Mouse (Mus musculus) heart, embryonic 11.5 days (tissue): ENCODE results near the gene Trp53rka. TPM values are rescaled to one million over a fixed set of nuclear protein-coding genes. Genes with fewer than 3 reads are reported as not detected.

Experiments used
- ATAC-seq: fragments of 200-750 bp; cut with Nextera tagmentation; replicated peaks from 2 replicates; pipeline ENCODE4 v1.8.0; 2017; ENCODE audit warnings: moderate library complexity; ENCODE audit not compliant: insufficient number of reproducible peaks, low FRiP score, low TSS enrichment
- H3K27ac ChIP-seq: fragments of 300-500 bp; sonication (generic); 2 replicates; pipeline ENCODE4 v1.5.1; 2014; ENCODE audit warnings: mild to moderate bottlenecking, low read depth, low read length
- H3K27me3 ChIP-seq: fragments of 300-500 bp; sonication (generic); 2 replicates; pipeline ENCODE4 v1.6.1; 2014; ENCODE audit warnings: mild to moderate bottlenecking, low read length, mixed read lengths; ENCODE audit not compliant: control insufficient read depth, insufficient read depth
- H3K36me3 ChIP-seq: fragments of 300-500 bp; sonication (generic); 2 replicates; pipeline ENCODE4 v1.6.1; 2014; ENCODE audit warnings: mild to moderate bottlenecking, low read length, moderate library complexity, mixed read lengths; ENCODE audit not compliant: control insufficient read depth, insufficient read depth
- H3K4me1 ChIP-seq: fragments of 300-500 bp; sonication (generic); 2 replicates; pipeline ENCODE4 v1.6.1; 2014; ENCODE audit warnings: low read length; ENCODE audit not compliant: control insufficient read depth, insufficient read depth
- H3K4me2 ChIP-seq: fragments of 300-500 bp; sonication (generic); 2 replicates; pipeline ENCODE4 v1.6.1; 2014; ENCODE audit warnings: mild to moderate bottlenecking, moderate library complexity
- H3K4me3 ChIP-seq: fragments of 300-500 bp; sonication (generic); 2 replicates; pipeline ENCODE4 v1.5.1; 2014; ENCODE audit warnings: low read depth, low read length
- H3K9ac ChIP-seq: fragments of 300-500 bp; sonication (generic); 2 replicates; pipeline ENCODE4 v1.6.1; 2014; ENCODE audit warnings: mild to moderate bottlenecking, low read depth, low read length, moderate library complexity
- H3K9me3 ChIP-seq: fragments of 300-500 bp; sonication (generic); replicated peaks from 2 replicates; pipeline ENCODE4 v1.6.1; 2016; ENCODE audit warnings: low read length; ENCODE audit not compliant: control insufficient read depth
- WGBS: fragments of 180-500 bp; shearing (Covaris S2); extraction: QIAGEN DNeasy Blood & Tissue Kit; methylation state at CpG from one replicate; pipeline ENCODE4 v1.1.7; 2014; ENCODE audit not compliant: insufficient replicate concordance; 5-methylcytosine and 5-hydroxymethylcytosine counted together
- polyA plus RNA-seq: library from polyadenylated mRNA; unstranded; fragments of >200 nt; fragmentation: Nextera tagmentation; extraction: Ambion mirVana; gene quantifications from 2 replicates; pipeline ENCODE4 v1.2.1, GENCODE M21; 2014

Gene Trp53rka
- polyA plus RNA-seq, 1 experiment from 2014 or later: 24.8 TPM

- Histone ChIP-seq H3K4me1 (peaks cover 9% of the 10 kb centered on the region), H3K36me3 (peaks cover 8% of the 10 kb centered on the region), H3K9ac (no peak overlapping the region), H3K27me3 (no peaks in the 10 kb centered on the region), H3K4me3 (no peak overlapping the region), H3K4me2 (no peak overlapping the region), H3K9me3 (no peaks in the 10 kb centered on the region), H3K27ac (no peak overlapping the region)
- ATAC-seq: no peak
- WGBS: 48% methylated on average over 2 of the region's 2 CpGs
These were observed 1.4 kb upstream of the Trp53rka start for GRCm38 (mm10) chr2:165494495-165494894.

GRCm38 (mm10) chr2:165493587-165494210 is 575 bp upstream of the Trp53rka start:
- Histone ChIP-seq H3K9me3 (no peaks in the 10 kb centered on the region), H3K36me3 (peaks cover 8% of the 10 kb centered on the region), H3K4me1 (peaks cover 9% of the 10 kb centered on the region), H3K27ac (no peak overlapping the region), H3K4me2 (peak overlapping the region; percentile 72), H3K9ac (peak overlapping the region; percentile 84), H3K27me3 (no peaks in the 10 kb centered on the region), H3K4me3 (peak overlapping the region; percentile 80)
- ATAC-seq: no peak
- 26% methylated on average over 17 of the region's 17 CpGs for WGBS

DNA sequence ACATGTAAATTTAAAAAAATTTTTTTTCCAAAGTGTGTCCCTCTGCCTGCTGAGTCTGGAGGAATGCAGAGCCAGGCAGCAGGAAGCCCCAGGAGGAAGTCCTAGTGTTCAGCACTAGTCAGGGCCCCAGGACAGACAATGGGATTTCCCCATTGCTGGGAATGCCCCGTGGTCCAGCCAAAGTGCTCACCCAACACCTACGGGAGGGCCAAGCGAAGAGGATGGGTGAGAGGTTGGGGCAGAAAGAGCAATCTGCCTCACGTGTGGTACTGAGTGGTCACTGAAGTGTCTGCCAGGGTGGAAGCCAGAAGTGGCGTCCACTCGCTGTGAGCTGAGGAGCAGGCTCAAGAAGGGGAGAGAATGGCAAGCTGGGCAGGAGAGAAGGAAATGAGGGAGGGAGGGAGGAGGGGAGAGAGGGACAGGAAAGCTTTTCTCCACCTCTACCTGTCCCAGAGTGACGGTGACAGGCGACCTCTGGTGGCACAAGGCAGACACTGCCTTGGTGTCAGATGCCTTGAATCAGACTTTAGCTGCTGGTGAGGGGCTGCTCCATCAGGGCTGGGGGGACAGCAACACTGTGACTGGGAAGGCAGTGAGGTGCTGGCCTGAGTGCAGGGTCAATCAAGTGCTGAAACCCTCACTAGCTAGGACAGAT is 6.1 kb downstream of the Trp53rka start:
- Histone ChIP-seq H3K9ac (0 out of 2 replicates have a peak overlapping the region, but pooled peaks have one; percentile 34), H3K4me1 (peaks cover 4% of the 10 kb centered on the region), H3K27ac (no peak overlapping the region), H3K4me3 (no peak overlapping the region), H3K4me2 (no peak overlapping the region), H3K9me3 (no peaks in the 10 kb centered on the region), H3K27me3 (no peaks in the 10 kb centered on the region), H3K36me3 (peaks cover 8% of the 10 kb centered on the region)
- ATAC-seq: 0 out of 2 replicates have a peak, but pooled peaks have one; percentile 9
- WGBS: 22% methylated on average over 8 of the region's 8 CpGs

DNA sequence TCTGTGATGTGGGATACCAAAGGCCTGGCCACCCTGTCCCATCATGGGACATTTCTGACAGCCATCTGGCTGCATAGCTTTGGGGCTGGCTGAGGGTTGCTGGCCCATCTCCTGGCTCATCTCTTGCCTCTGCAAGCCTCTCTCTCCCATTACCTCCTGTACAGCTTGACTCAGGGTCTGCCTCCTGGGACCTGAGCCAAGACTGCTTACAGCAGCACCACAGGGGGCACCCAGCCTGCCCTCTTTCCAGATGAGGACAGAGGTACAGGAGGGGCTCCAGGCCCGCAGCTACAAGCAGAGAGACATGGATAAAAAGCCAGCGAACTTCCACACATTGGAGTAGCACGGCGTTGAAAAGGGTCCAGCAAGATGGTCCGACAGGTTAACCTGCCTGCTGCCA is 6.7 kb downstream of the Trp53rka start:
- no peak overlapping the region for H3K9ac ChIP-seq
- no peak overlapping the region for H3K4me2 ChIP-seq
- H3K4me1 ChIP-seq: peaks cover 3% of the 10 kb centered on the region; the same call in 1 of the 2 replicates
- no peak overlapping the region for H3K4me3 ChIP-seq
- H3K27ac ChIP-seq: no peak overlapping the region
- peaks cover 8% of the 10 kb centered on the region for H3K36me3 ChIP-seq
- H3K9me3 ChIP-seq: no peaks in the 10 kb centered on the region
- ATAC-seq: no peak
- WGBS: 80% methylated on average over 5 of the region's 5 CpGs
- H3K27me3 ChIP-seq: no peaks in the 10 kb centered on the region

DNA sequence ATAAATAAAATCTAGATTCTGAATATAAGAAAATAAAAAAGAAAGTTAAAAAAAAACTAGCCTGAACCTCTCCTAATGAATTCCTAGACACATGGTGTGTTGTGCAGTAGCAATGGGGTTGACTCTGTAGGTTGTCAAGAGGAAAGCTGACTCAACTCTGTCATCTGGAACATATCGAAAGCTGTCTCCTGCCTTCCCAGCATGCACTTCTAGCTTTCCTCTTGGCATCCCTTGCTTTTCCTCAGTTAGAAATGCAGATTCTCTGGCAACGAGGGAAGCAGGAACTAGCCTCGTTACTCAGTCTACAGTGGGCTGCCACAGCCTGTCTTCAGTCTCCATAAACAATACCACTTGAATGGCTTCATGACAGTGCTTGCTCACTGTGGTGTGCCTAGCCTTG is 7.3 kb downstream of the Trp53rka start:
- 58% methylated on average over 3 of the region's 3 CpGs for WGBS
- no peak overlapping the region for H3K27ac ChIP-seq
- no peak overlapping the region for H3K4me3 ChIP-seq
- H3K4me1 ChIP-seq: peaks cover 3% of the 10 kb centered on the region; the same call in 1 of the 2 replicates
- no peak overlapping the region for H3K9ac ChIP-seq
- no peak for ATAC-seq
- H3K27me3 ChIP-seq: no peaks in the 10 kb centered on the region
- peaks cover 8% of the 10 kb centered on the region for H3K36me3 ChIP-seq
- H3K4me2 ChIP-seq: no peak overlapping the region
- no peaks in the 10 kb centered on the region for H3K9me3 ChIP-seq

DNA sequence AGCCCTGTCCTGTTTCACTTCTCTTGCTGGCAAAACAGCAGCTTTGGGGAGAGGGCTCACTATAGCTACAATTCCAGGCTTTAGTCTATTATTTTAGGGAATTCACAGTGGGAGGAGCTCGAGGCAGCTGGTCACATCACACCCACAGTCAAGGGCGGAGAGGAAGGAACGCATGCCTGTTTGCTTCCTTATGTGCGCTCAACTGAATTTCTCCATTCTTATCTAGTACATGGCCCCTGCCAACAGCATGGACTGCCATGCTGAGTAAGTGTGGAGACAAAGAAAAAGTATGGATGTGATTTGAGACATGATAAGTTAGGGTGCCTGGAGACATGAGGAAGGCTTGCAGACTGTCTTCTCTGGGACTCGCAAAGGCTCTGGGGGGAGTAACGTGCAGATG is 9.0 kb downstream of the Trp53rka start:
- H3K9ac ChIP-seq: no peak overlapping the region
- no peak overlapping the region for H3K4me3 ChIP-seq
- H3K4me1 ChIP-seq: peaks cover 3% of the 10 kb centered on the region; the same call in 1 of the 2 replicates
- H3K4me2 ChIP-seq: no peak overlapping the region
- no peaks in the 10 kb centered on the region for H3K9me3 ChIP-seq
- H3K27me3 ChIP-seq: no peaks in the 10 kb centered on the region
- ATAC-seq: no peak
- 49% methylated on average over 6 of the region's 6 CpGs for WGBS
- H3K36me3 ChIP-seq: no peaks in the 10 kb centered on the region
- H3K27ac ChIP-seq: no peak overlapping the region

GRCm38 (mm10) chr2:165482003-165482402 is 11.1 kb downstream of the Trp53rka start:
- ATAC-seq: no peak
- WGBS: 60% methylated on average over 8 of the region's 8 CpGs
- no peaks in the 10 kb centered on the region for H3K27me3 ChIP-seq

DNA sequence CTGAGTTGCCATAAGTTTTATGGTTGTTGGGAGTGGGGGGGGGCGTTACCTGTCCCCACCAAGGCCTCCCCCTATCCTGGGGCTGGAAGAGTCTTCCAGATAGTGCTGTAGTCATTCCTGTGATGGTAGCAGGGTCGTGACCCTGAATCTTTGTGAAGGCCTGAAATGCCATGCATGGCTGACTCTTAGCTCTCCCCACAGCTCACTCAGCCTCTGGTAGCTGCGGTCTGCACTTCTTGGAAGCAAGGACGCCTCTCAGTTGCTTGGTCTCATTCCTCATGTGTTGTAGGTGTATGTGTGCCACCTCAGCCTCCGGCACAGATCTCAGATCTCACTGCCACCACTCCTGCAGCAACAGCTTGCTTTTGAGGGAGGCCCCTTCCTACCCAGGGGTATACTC is 17.3 kb downstream of the Trp53rka start:
- ATAC-seq: no peak
- H3K4me2 ChIP-seq: no peak overlapping the region
- no peaks in the 10 kb centered on the region for H3K36me3 ChIP-seq
- WGBS: 67% methylated on average over 5 of the region's 5 CpGs
- 0 out of 2 replicates have a peak, but pooled peaks cover 3% of the 10 kb centered on the region for H3K4me1 ChIP-seq
- H3K9me3 ChIP-seq: no peaks in the 10 kb centered on the region
- no peak overlapping the region for H3K27ac ChIP-seq
- H3K4me3 ChIP-seq: no peak overlapping the region
- peaks cover 28% of the 10 kb centered on the region for H3K27me3 ChIP-seq
- no peak overlapping the region for H3K9ac ChIP-seq

More at GRCm38 (mm10) chr2:165482003-165482402, 11.1 kb downstream of the Trp53rka start:
- peaks cover under 1% of the 10 kb centered on the region; the same call in 1 of the 2 replicates for H3K4me1 ChIP-seq
- H3K9me3 ChIP-seq: no peaks in the 10 kb centered on the region
- H3K4me2 ChIP-seq: no peak overlapping the region
- H3K27ac ChIP-seq: no peak overlapping the region
- no peak overlapping the region for H3K9ac ChIP-seq
- H3K4me3 ChIP-seq: no peak overlapping the region
- no peaks in the 10 kb centered on the region for H3K36me3 ChIP-seq
